Mouse (Mus musculus) hematopoietic stem cell, adult 5-6 weeks (primary cell): Measurements from ENCODE around the gene Elovl2. TPM values are rescaled to one million over a fixed set of nuclear protein-coding genes. Genes with fewer than 3 reads are reported as not detected.

ENCODE experiments used
- ATAC-seq, 2 experiments: fragments of 125-278 bp in 1 of 2; replicated peaks in 1 of 2; 2 replicates each; pipeline ENCODE4 v1.8.0; 2016 to 2017; ENCODE audit warnings: inconsistent platforms in 2 of 2, mild to moderate bottlenecking in 2 of 2, moderate number of reproducible peaks in 2 of 2, low read depth in 1 of 2, moderate TSS enrichment in 1 of 2; ENCODE audit not compliant: low FRiP score in 2 of 2, poor library complexity in 2 of 2, severe bottlenecking in 2 of 2, insufficient read depth in 1 of 2, low TSS enrichment in 1 of 2
- total RNA-seq: library from RNA; stranded (forward); fragments of 172-1452, 232-1000 nt; gene quantifications from 2 replicates; pipeline ENCODE4 v1.2.3, GENCODE M21; 2017

Elovl2 gene
- total RNA-seq, 1 experiment from 2014 or later = 0.20 TPM

GRCm38 (mm10) chr13:41238805-41239130, 18.6 kb upstream of the Elovl2 start:
- peak in 1 of 2 experiments; percentile 39; a peak in 1 of 4 replicates for ATAC-seq

DNA sequence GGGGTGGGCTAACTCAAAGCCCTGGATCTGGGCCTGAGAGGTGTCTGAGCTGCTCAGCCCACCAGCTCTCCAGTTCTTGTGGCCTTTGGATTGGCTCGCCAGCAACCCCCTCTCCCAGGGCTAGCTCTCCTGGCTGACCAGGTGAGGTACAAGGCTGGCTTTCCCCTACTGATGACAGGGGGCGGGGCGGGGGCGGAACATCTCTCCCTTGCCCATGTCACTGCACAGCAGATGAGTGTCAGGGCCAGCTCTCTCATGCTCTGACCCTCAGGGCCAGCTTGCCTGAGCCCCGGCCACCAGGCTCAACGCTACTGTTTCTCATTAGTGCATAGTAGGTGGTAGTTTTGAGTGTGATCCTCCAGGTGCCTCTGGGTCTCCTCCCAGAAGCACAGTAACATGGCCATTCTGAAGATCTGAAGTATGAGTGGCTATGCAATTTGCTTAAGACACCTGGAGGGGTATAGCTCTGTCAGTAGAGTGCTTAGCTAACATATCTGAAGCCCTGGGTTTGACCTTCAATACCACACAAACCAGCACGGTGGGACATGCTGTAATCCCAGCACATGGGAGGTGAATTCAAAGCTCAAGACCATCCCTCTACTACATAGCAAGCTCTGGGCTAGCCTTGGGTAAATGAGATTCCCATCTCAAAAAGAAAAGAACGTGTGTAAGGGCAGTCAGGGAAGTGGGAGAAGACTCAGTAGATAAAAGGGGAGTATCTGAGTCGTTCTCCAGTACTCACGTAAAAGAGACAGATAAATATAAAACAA, 18.0 kb upstream of the Elovl2 start:
- ATAC-seq = no peak

- peak; percentile 42 to 59; a peak in 3 of 4 replicates for ATAC-seq
These were observed 15.9 kb upstream of the Elovl2 start for GRCm38 (mm10) chr13:41235845-41236741.

- ATAC-seq = no peak
These were observed 15.0 kb upstream of the Elovl2 start for GRCm38 (mm10) chr13:41235181-41235580.

GRCm38 (mm10) chr13:41233241-41233640, 13.0 kb upstream of the Elovl2 start:
- ATAC-seq = no peak

DNA sequence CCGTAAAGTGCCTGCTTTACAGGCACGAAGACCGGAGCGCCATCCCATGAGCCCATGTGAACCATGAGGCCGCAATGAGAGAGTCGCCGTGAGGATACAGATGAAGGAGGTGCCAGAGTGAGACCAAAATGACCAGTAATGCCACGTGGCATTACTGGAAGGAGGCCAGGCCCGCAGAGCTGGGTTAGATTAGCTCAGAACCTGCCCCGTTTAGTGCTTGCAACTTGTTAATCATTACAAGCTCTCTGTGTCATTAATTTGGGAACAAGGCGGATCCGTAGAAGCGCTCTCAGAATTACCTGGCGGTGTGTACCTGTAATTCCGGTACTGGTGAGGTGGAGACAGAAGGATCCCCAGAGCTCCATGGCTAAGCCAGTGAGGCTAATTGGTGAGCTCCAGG, 12.0 kb upstream of the Elovl2 start:
- no peak for ATAC-seq

- ATAC-seq = no peak
These were observed 11.3 kb upstream of the Elovl2 start for GRCm38 (mm10) chr13:41231389-41231983.

DNA sequence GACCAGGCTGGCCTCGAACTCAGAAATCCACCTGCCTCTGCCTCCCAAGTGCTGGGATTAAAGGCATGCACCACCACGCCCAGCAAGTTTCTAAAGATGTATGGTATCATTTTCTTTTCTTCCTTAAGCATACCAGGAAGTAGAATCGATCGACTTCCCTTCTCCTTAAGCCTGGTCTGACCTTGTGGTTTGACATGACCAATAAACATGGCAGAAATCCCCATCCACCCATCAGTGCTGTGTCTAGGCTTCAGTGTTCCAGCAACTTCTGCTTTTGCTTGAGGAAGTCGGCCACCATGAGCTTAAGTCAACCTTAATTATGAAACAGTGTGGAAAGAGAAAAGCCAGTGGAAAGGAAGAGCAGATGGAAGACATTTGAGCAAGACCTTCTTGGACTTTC, 10.1 kb upstream of the Elovl2 start:
- peak; percentile 80 to 92 for ATAC-seq

DNA sequence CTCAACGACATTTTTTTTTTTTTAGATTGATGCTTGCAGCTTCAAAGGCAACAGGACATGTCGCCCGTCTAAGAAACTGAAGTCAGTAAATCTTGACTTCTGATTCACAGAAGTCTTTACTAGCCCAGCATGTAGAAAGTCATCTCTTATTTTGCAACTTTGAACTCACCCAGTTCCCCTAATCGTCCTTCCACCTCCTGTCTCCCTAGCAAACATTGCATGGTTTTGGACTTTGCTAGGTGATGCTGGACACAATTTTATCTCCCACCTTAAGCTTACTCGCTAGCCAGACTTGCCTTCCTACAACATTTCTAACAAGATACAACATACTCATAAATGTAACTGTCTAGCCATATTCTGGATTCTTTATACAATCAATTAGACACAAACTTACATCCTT, 7.9 kb upstream of the Elovl2 start:
- no peak for ATAC-seq

DNA sequence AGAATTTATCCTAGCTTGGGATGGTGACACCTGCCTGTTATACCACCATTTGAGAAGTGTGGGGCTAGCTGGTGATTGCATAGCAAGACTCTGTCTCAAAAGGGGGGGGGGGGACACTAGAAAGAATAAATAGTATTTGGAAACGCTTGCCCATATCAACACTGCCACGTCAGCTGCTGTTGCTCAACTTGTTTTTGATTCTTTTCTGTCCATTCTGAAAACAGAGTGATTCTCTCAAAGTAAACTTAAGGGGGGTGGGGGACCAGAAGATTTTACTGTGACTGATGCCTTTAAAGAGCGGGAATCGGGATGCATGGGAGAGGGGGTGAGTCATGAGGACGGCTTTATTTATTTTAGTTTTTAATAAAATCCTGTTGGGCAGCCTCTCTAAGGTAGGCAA, 6.3 kb upstream of the Elovl2 start:
- ATAC-seq = no peak

- 0 out of 4 replicates have a peak, but pooled peaks of 1 of the 2 experiments have one; percentile 21 for ATAC-seq
These were observed 410 bp downstream of the Elovl2 start for GRCm38 (mm10) chr13:41219687-41220303.

GRCm38 (mm10) chr13:41219056-41219455, 1.1 kb downstream of the Elovl2 start:
- ATAC-seq = no peak

DNA sequence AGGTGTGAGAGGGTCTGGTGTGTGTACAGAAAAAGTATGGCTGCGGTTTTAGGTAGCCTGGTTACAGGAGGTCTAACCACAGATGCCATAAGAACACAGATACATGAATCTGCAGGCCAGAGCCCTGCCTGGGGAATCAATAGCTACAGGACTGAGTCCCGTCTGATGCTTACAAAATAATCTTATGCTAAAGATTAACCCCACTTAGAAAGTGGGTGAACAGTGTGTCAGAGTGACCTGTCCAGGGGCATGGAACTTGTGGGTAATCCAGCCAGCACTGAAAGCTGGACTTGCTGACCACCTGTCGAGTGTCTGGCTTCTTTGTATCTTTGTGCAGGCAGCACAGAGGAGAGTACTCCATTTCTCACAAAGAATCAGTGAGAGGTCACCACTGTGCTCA, 4.0 kb downstream of the Elovl2 start:
- ATAC-seq = no peak

GRCm38 (mm10) chr13:41215669-41216068, 4.5 kb downstream of the Elovl2 start:
- ATAC-seq = no peak

- ATAC-seq = no peak
These were observed 7.5 kb downstream of the Elovl2 start for GRCm38 (mm10) chr13:41212558-41213322.

DNA sequence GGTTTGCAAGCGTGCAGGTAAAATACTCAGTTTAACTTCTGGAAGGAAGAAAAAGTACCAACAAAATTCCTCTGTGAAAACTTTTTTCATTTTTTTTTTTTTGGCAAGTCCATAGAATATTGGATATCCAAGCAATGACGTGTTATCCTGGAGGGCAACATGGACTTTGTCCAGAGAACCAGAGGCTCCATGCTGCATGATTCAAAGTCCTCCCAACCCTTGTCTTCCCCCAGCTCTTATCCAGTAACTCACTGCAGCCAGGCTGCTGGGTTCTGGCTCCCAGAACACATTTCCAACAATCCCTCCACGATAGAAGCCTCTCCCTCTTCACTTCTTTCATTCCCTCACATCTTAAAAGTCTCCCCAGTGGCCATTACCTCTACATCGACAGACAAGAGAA, 8.9 kb downstream of the Elovl2 start:
- no peak for ATAC-seq

DNA sequence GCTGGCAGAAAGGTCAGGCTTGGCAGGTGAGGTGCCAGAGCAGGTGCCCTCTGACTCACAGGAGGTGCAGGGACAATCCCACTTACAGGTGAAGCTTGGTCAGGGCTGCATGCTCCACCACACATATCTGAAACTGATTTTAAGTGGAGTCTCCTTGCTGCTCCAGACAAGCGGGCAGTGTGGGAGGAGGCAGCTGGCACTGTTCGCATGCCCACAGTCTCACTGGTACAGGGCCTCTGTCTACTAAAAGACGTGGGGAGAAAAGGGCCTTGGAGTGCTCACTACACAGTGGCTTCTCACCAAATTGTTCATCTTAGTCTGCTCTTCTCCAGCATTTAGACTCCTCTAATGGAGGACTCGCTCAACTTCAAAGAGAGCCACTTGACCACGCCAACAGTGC, 14.0 kb downstream of the Elovl2 start:
- no peak for ATAC-seq
